Mouse (Mus musculus): Measurements from ENCODE around the gene Olfr458. TPM values are rescaled to one million over a fixed set of nuclear protein-coding genes. Genes with fewer than 3 reads are reported as not detected.
"Not testable (repeated sequence)": the region's sequence is repeated elsewhere in the genome, so short reads cannot be mapped to it uniquely, and the experiment has no call there.

Gene Olfr458
- total RNA-seq (2021), result not detected
- long read RNA-seq, experiment 1, result 0 reads
- long read RNA-seq, experiment 2, result 0 reads

DNA sequence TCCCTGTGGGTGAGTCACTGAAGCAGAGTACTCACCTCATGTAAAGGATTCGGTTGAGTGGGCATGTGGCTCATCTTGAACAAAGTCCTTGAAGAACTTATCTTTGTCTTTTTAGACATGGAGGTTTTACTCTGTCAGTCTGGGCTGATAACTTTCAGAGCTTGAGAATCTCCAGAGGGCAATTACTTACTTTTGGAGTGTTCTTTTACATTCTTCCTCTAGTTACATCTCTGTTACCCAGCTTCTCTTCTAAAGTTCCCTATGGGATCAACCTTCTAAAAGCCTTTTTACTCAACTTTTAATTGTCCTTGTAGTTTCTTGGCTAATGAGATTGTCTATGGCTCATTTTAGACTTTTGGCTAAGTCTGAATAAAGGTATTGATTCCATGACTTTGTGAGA lies at the start of gene Olfr458:
Gene Olfr458, minus strand, starts transcription at position 101 of the 400 bp plus-strand sequence.
- no peak for DNase-seq

DNA sequence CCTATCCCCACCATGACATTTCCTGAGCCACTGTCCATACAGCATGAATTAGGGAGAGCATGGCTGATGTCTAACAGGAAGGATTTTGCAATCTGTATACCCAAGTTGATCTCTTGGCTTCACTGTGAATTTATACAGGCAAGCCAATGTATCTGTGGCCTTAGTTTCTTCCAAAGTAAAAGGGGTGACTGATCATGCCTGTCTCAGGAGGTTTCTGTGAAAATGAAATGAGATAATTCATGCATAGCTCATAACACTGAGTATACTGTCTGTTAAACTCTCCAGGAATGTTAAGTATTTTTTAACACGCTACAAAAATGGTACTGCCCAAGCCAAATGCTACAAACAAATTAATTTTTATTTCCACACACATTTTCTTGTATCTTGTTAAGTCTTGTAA lies 48.5 kb upstream of the Olfr458 start:
- no peak for DNase-seq

DNA sequence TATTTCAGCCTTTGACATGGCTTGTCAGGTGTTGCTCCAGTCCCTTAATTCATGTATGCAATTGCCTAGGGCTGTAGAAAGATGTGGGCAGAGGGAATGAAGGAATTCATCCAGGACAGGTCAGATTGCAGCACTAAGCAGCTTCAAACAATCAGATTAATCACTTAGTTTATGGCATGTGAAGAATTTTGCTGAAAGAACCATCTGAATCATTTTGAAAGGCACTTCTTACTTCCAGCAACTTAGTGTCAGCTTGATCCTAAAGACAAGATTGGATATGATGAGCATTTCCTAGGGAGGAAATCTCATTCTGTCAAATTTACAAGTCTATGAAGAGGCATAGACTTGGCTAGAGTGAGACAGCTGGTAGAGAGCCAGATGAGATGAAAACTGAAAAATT lies 44.3 kb upstream of the Olfr458 start:
- no peak for DNase-seq

DNA sequence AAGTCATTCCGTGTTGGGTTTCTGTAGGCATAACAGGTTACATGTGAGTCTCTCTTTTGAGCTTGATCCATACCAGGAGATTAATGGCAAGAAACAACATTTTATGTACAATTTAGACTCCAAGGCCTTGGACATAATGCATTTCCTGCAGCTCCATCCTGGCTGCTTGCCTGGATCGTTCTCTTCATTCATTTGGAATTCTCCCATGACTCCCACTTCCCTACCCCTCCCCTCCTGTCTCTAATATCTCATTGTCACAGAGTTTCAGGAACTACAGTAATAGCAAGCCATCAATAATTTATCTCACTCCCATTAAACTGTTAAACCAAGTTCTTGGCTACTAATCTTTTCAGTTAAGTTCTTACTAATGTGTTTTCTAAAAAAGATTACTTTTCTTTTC lies 38.5 kb upstream of the Olfr458 start:
- DNase-seq, result no peak

GRCm38 (mm10) chr6:42489731-42490130 lies 24.7 kb upstream of the Olfr458 start:
- no peak for DNase-seq

GRCm38 (mm10) chr6:42487114-42487513 lies 22.1 kb upstream of the Olfr458 start, which contains the start of gene Olfr456:
TSS of gene Olfr456 (minus strand) at chr6:42487214.
- DNase-seq, result no peak

- DNase-seq, result no peak
Measured at GRCm38 (mm10) chr6:42484633-42485032, 19.6 kb upstream of the Olfr458 start.

GRCm38 (mm10) chr6:42476235-42476634 lies 11.2 kb upstream of the Olfr458 start, which contains the start of gene Olfr457:
TSS of gene Olfr457 (minus strand) at chr6:42476335.
- DNase-seq, result no peak

DNA sequence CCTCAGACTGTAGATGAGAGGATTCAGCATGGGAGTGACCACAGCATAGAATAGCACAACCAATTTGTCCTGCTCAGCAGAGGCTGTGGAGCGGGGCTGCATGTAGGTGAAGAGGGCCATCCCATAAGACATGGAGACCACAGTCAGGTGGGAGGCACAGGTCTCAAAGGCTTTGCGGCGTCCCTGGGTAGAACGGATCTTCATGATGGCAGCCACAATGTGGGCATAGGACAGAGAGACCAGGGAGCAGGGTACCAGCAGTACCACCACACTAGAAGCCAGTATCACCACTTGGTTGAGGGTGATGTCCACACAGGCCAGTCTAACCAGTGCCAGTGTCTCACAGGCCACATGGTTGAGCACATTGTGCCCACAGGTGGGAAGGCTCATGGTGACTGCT lies 6.3 kb upstream of the Olfr458 start:
- not testable (repeated sequence) for DNase-seq

- DNase-seq, result no peak
Measured at GRCm38 (mm10) chr6:42470542-42470941, 5.5 kb upstream of the Olfr458 start.

DNA sequence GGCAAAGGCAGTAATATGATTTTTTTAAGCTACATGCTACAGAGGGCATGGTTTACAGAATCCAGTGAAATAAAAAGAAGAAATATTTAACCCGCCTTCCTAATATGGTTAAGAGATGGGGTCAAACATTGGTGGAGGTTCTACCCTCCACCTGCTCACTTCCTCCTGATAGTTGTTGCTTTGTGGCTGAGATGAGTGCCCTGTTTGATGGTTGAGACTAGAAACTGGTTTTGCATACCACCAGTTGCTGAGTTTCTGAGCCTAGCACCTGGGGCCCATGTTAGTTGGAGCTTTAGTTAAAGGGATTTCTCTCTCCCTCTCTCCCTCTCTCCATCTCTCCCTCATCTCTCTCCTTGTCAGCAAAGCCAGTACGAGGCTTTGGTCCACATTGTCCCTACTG lies 17.6 kb downstream of the Olfr458 start:
- DNase-seq, result no peak

- no peak for DNase-seq
Measured at GRCm38 (mm10) chr6:42444491-42444890, 20.5 kb downstream of the Olfr458 start.

GRCm38 (mm10) chr6:42441395-42441794 lies 23.6 kb downstream of the Olfr458 start:
- no peak for DNase-seq

DNA sequence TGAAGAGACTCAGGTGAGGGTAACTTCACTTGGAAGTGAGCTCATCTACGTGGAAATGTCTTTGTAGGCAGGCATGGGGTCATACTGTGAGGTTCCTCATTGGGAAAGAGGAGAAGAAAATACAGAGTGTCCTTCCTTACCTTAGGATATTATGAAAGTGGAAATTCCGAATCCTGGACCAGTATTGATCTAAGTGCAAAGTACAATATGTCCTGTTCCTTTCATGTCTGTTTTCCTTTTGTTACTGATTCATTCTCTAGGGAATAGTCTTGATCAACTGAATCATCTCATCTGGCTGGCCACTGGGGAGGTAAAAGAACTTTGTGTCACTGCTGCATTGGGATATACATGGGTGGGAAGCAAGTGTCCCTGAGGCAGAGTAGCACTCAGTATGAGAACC lies 29.5 kb downstream of the Olfr458 start:
- DNase-seq, result no peak

GRCm38 (mm10) chr6:42434446-42434845 lies 30.6 kb downstream of the Olfr458 start, which contains the start of gene Tas2r126:
TSS of gene Tas2r126 (plus strand) at chr6:42434535.
- peak; percentile 20 to 47 for DNase-seq

DNA sequence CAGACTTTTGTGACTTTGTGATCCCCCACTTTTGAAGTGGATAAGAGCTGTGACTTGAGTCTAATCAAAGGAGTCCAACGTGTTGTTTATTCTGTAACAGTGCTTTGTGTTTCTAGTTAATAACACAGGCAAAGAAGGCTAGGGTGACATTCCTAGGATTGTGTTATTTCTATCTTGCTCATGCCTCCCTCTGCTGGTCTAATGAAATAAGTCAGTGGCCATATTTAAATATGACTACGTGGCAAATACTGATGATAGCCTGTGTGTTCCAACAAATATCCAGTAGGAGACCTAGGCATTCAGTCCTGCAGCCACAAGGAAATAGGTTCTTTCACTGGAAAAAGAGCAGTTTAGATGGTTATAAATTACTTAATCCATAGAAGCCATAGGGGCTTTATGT lies 31.4 kb downstream of the Olfr458 start:
- peak in 1 of 2 experiments; percentile 38 for DNase-seq

DNA sequence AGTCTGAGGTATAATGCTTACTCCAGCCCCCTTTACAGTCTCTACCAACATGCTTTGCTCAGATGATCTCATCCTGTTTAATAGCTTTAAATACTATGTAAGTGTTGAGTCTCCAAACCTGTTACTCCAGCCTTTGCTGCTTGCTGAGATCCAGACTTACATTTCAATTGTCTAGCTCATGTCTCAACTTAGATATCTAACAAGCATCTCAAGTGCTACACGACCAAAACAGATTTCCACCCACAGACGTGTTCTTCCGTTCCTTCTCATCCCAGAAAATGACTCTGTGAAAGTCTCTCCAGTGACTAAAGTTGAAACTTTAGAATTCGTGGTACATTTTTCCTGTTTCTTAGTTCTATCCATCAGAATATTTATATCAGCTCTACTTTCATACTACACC lies 38.7 kb downstream of the Olfr458 start:
- no peak for DNase-seq

DNA sequence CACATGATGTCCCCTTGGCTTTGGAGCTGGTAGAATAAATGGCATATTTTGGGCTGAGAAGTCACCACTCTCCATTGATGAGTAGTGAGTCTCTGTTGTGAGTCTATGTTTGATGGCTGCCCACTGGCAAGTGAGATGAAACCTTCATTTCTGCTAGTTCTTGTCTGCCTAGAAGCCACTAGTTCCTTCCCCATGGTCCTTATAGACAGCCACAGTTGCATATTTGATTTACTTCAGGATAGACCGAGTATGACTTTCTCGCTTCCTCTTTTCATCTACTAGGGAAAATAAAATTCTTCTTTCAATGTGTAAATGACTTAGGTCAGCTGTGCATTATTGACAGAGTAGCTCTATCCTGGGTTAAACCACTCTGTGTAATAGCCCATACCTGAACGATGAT lies 40.5 kb downstream of the Olfr458 start:
- no peak for DNase-seq

DNA sequence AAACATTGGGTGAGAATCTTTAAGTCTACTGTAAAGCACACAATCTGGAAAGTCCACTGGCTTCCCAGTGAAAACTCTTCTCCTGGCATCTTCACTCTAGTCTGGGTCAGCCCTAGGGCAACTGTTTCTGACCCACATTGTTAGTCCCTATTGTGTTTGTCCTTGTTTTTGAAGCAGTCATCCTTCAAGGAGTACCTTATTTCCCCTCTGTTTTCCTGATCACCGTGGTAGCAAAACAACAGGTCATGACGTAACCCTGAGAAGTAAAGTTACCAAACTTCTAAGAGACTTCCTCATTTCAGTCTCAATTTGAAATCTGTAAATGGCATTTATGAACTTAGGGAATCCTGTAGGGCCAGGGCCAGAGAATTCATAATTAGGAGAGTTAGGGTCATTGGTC lies 43.6 kb downstream of the Olfr458 start:
- DNase-seq, result peak in 1 of 2 experiments; percentile 33

GRCm38 (mm10) chr6:42419443-42419842 lies 45.6 kb downstream of the Olfr458 start:
- DNase-seq, result no peak

Measured in heart, adult 18-20 months (tissue).